Mouse (Mus musculus) myocyte (in vitro differentiated cells): ENCODE measurements around the gene Nhlrc4. TPM values are rescaled to one million over a fixed set of nuclear protein-coding genes. Genes with fewer than 3 reads are reported as not detected.

ENCODE experiments used
- H3K27me3 ChIP-seq: one replicate; pipeline ENCODE4 v1.6.1; 2011; ENCODE audit not compliant: control insufficient read depth, insufficient read depth, insufficient read length
- H3K36me3 ChIP-seq: one replicate; pipeline ENCODE4 v1.6.1; 2011; ENCODE audit not compliant: control insufficient read depth, insufficient read depth
- H3K4me2 ChIP-seq: one replicate; pipeline ENCODE4 v1.6.1; 2011; ENCODE audit warnings: low read depth, control low read depth
- H3K4me3 ChIP-seq: one replicate; pipeline ENCODE4 v1.5.1; 2011; ENCODE audit warnings: mild to moderate bottlenecking, control low read depth, moderate library complexity
- H3K79me2 ChIP-seq: one replicate; pipeline ENCODE4 v1.6.1; 2011; ENCODE audit not compliant: control insufficient read depth, insufficient read depth
- H3ac ChIP-seq: one replicate; pipeline ENCODE4 v1.6.1; 2011; ENCODE audit not compliant: control insufficient read depth, insufficient read length
- CEBPB ChIP-seq: IDR thresholded peaks from 2 replicates; pipeline ENCODE4 v1.6.1; 2011; ENCODE audit warnings: mild to moderate bottlenecking, moderate library complexity; ENCODE audit not compliant: poor library complexity, insufficient read depth, severe bottlenecking
- E2F4 ChIP-seq: IDR thresholded peaks from one replicate; pipeline ENCODE4 v1.6.1; 2011; ENCODE audit warnings: mild to moderate bottlenecking, control low read depth, moderate library complexity; ENCODE audit not compliant: insufficient read depth
- MAX ChIP-seq: IDR thresholded peaks from one replicate; pipeline ENCODE4 v1.6.1; 2011; ENCODE audit warnings: low read depth, mild to moderate bottlenecking, control low read depth
- MYOD1 ChIP-seq, 3 experiments: IDR thresholded peaks; one replicate each; pipeline ENCODE4 v1.6.1; 2011; ENCODE audit warnings: control low read depth in 2 of 3, low read depth in 2 of 3, mild to moderate bottlenecking in 2 of 3, moderate library complexity in 1 of 3; ENCODE audit not compliant: insufficient read length in 2 of 3, control insufficient read depth in 1 of 3
- MYOG ChIP-seq, 3 experiments: IDR thresholded peaks; one replicate each; pipeline ENCODE4 v1.6.1; 2011; ENCODE audit warnings: control low read depth in 2 of 3, low read depth in 2 of 3, mild to moderate bottlenecking in 2 of 3; ENCODE audit not compliant: insufficient read length in 2 of 3, control insufficient read depth in 1 of 3, insufficient read depth in 1 of 3
- POLR2A ChIP-seq: IDR thresholded peaks from one replicate; pipeline ENCODE4 v1.6.1; 2011; ENCODE audit warnings: low read depth, mild to moderate bottlenecking, control low read depth, moderate library complexity; ENCODE audit not compliant: insufficient read length
- POLR2AphosphoS2 ChIP-seq: IDR thresholded peaks from one replicate; pipeline ENCODE4 v1.6.1; 2011; ENCODE audit warnings: low read depth, control low read depth; ENCODE audit not compliant: insufficient read length
- REST ChIP-seq: IDR thresholded peaks from one replicate; pipeline ENCODE4 v1.6.1; 2011; ENCODE audit warnings: mild to moderate bottlenecking, control low read depth, moderate library complexity; ENCODE audit not compliant: insufficient read depth, insufficient read length
- SRF ChIP-seq: IDR thresholded peaks from one replicate; pipeline ENCODE4 v1.6.1; 2011; ENCODE audit warnings: low read depth; ENCODE audit not compliant: control insufficient read depth, insufficient read length
- TCF12 ChIP-seq: IDR thresholded peaks from one replicate; pipeline ENCODE4 v1.6.1; 2011; ENCODE audit warnings: mild to moderate bottlenecking, control low read depth; ENCODE audit not compliant: poor library complexity, insufficient read depth, severe bottlenecking
- TCF3 ChIP-seq: IDR thresholded peaks from one replicate; pipeline ENCODE4 v1.6.1; 2011; ENCODE audit warnings: low read depth, control low read depth; ENCODE audit not compliant: insufficient read length
- USF1 ChIP-seq: IDR thresholded peaks from one replicate; pipeline ENCODE4 v1.6.1; 2011; ENCODE audit warnings: low read depth, mild to moderate bottlenecking, control low read depth, moderate library complexity
- polyA plus RNA-seq: library from polyadenylated mRNA; unstranded; fragments of >200 nt; fragmentation: generic; extraction: Trizol; gene quantifications from one replicate; pipeline ENCODE4 v1.2.1, GENCODE M21; 2012; ENCODE audit warnings: missing spikeins

The Nhlrc4 gene
- polyA plus RNA-seq, 1 experiment = 0.17 TPM

GRCm38 (mm10) chr17:25916931-25917647 is 27.7 kb downstream of the Nhlrc4 start:
- no peaks in the 10 kb centered on the region for H3K36me3 ChIP-seq
- TF ChIP-seq MYOD1 (IDR thresholded peaks at IDR 0.05; ENCODE audit: control insufficient read depth in 1 of 3, insufficient read length in 2 of 3, low read depth in 2 of 3) (peak in 2 of 3 experiments; percentile 37 to 64), POLR2AphosphoS2 (no peak), REST (no peak), TCF12 (peak; percentile 17)
- H3ac ChIP-seq = no peak overlapping the region
- H3K27me3 ChIP-seq = no peaks in the 10 kb centered on the region
- peak overlapping the region; percentile 56 for H3K4me3 ChIP-seq
- H3K79me2 ChIP-seq = peaks cover 53% of the 10 kb centered on the region
- H3K4me2 ChIP-seq = peak overlapping the region; percentile 73

- Histone ChIP-seq H3K4me3 (no peak overlapping the region), H3K4me2 (peak overlapping the region; percentile 30), H3K79me2 (peaks cover 77% of the 10 kb centered on the region), H3K36me3 (no peaks in the 10 kb centered on the region), H3K27me3 (no peaks in the 10 kb centered on the region), H3ac (no peak overlapping the region)
- TF ChIP-seq USF1 (no peak), MAX (no peak), TCF3 (no peak), REST (no peak), MYOG (IDR thresholded peaks at IDR 0.05; ENCODE audit: control insufficient read depth in 1 of 3, insufficient read depth in 1 of 3, insufficient read length in 2 of 3, low read depth in 2 of 3) (no peak), POLR2AphosphoS2 (no peak), E2F4 (no peak), POLR2A (no peak), SRF (no peak), TCF12 (no peak), MYOD1 (IDR thresholded peaks at IDR 0.05; ENCODE audit: control insufficient read depth in 1 of 3, insufficient read length in 2 of 3, low read depth in 2 of 3) (no peak), CEBPB (no peak)
Measured at GRCm38 (mm10) chr17:25914295-25914694, 30.5 kb downstream of the Nhlrc4 start.

GRCm38 (mm10) chr17:25913877-25914275 is 30.9 kb downstream of the Nhlrc4 start:
- H3K4me2 ChIP-seq = peak overlapping the region; percentile 39
- H3K27me3 ChIP-seq = no peaks in the 10 kb centered on the region
- no peak overlapping the region for H3ac ChIP-seq
- no peak for TF ChIP-seq REST
- no peak for TF ChIP-seq USF1
- TF ChIP-seq MAX = no peak
- no peak for TF ChIP-seq MYOD1 (IDR thresholded peaks at IDR 0.05; ENCODE audit: control insufficient read depth in 1 of 3, insufficient read length in 2 of 3, low read depth in 2 of 3)
- TF ChIP-seq TCF3 = no peak
- no peak for TF ChIP-seq MYOG (IDR thresholded peaks at IDR 0.05; ENCODE audit: control insufficient read depth in 1 of 3, insufficient read depth in 1 of 3, insufficient read length in 2 of 3, low read depth in 2 of 3)
- no peak for TF ChIP-seq POLR2AphosphoS2
- no peak for TF ChIP-seq SRF
- no peak for TF ChIP-seq TCF12
- no peak for TF ChIP-seq POLR2A
- no peak for TF ChIP-seq CEBPB
- TF ChIP-seq E2F4 = no peak
- H3K4me3 ChIP-seq = no peak overlapping the region
- no peaks in the 10 kb centered on the region for H3K36me3 ChIP-seq
- peaks cover 79% of the 10 kb centered on the region for H3K79me2 ChIP-seq

GRCm38 (mm10) chr17:25913186-25913876 is 31.4 kb downstream of the Nhlrc4 start:
- Histone ChIP-seq H3K79me2 (peaks cover 74% of the 10 kb centered on the region), H3K27me3 (no peaks in the 10 kb centered on the region), H3ac (no peak overlapping the region), H3K36me3 (no peaks in the 10 kb centered on the region), H3K4me3 (no peak overlapping the region), H3K4me2 (peak overlapping the region; percentile 39)
- TF ChIP-seq POLR2A (no peak), MAX (no peak), TCF12 (no peak), MYOD1 (IDR thresholded peaks at IDR 0.05; ENCODE audit: control insufficient read depth in 1 of 3, insufficient read length in 2 of 3, low read depth in 2 of 3) (peak in 1 of 3 experiments; percentile 28), USF1 (no peak)

- Histone ChIP-seq H3K79me2 (peaks cover 62% of the 10 kb centered on the region), H3K36me3 (no peaks in the 10 kb centered on the region), H3K27me3 (no peaks in the 10 kb centered on the region), H3K4me2 (peak overlapping the region; percentile 10), H3K4me3 (no peak overlapping the region), H3ac (no peak overlapping the region)
- TF ChIP-seq POLR2A = no peak
- TF ChIP-seq SRF = no peak
- no peak for TF ChIP-seq POLR2AphosphoS2
- TF ChIP-seq E2F4 = no peak
- no peak for TF ChIP-seq REST
- no peak for TF ChIP-seq MAX
Measured at GRCm38 (mm10) chr17:25911816-25912215, 32.9 kb downstream of the Nhlrc4 start.
